Mouse (Mus musculus): ENCODE results near the gene Ptger3. TPM values are rescaled to one million over a fixed set of nuclear protein-coding genes. Genes with fewer than 3 reads are reported as not detected.

Ptger3 gene
- polyA plus RNA-seq, 1 experiment from 2014 or later, result 3.5 TPM

GRCm38 (mm10) chr3:157664486-157665041, 97.9 kb downstream of the Ptger3 start:
- H3K27me3 ChIP-seq, result no peaks in the 10 kb centered on the region
- H3K27ac ChIP-seq, result no peak overlapping the region
- no peak overlapping the region for H3K4me2 ChIP-seq (replicated peaks)
- 0 out of 2 replicates have a peak, but pooled peaks cover 3% of the 10 kb centered on the region for H3K4me1 ChIP-seq
- H3K36me3 ChIP-seq, result no peaks in the 10 kb centered on the region
- no peak overlapping the region for H3K9ac ChIP-seq
- no peak for ATAC-seq (ENCODE audit: low FRiP score, low read depth)
- H3K4me3 ChIP-seq, result no peak overlapping the region
- H3K9me3 ChIP-seq, result no peaks in the 10 kb centered on the region

GRCm38 (mm10) chr3:157665471-157665870, 98.8 kb downstream of the Ptger3 start:
- Histone ChIP-seq H3K9me3 (no peaks in the 10 kb centered on the region), H3K4me1 (0 out of 2 replicates have a peak, but pooled peaks cover 3% of the 10 kb centered on the region), H3K36me3 (no peaks in the 10 kb centered on the region), H3K4me2 (replicated peaks) (no peak overlapping the region), H3K4me3 (no peak overlapping the region), H3K27me3 (no peaks in the 10 kb centered on the region), H3K9ac (no peak overlapping the region), H3K27ac (no peak overlapping the region)
- ATAC-seq (ENCODE audit: low FRiP score, low read depth), result no peak
- 57% methylated on average over 1 of the region's 1 CpGs for WGBS

- H3K27ac ChIP-seq, result no peak overlapping the region
- H3K4me2 ChIP-seq (replicated peaks), result no peak overlapping the region
- H3K27me3 ChIP-seq, result no peaks in the 10 kb centered on the region
- H3K9me3 ChIP-seq, result no peaks in the 10 kb centered on the region
- no peak overlapping the region for H3K9ac ChIP-seq
- 65% methylated on average over 2 of the region's 2 CpGs for WGBS
- H3K4me1 ChIP-seq, result 0 out of 2 replicates have a peak, but pooled peaks cover 3% of the 10 kb centered on the region
- no peak overlapping the region for H3K4me3 ChIP-seq
- ATAC-seq (ENCODE audit: low FRiP score, low read depth), result no peak
- no peaks in the 10 kb centered on the region for H3K36me3 ChIP-seq
Observed at GRCm38 (mm10) chr3:157666142-157666541, 99.5 kb downstream of the Ptger3 start.

GRCm38 (mm10) chr3:157686105-157686504, 119.4 kb downstream of the Ptger3 start:
- no peaks in the 10 kb centered on the region for H3K27me3 ChIP-seq
- no peak overlapping the region for H3K27ac ChIP-seq
- no peaks in the 10 kb centered on the region for H3K9me3 ChIP-seq
- H3K9ac ChIP-seq, result no peak overlapping the region
- no peak overlapping the region for H3K4me3 ChIP-seq
- no peaks in the 10 kb centered on the region for H3K36me3 ChIP-seq
- no peaks in the 10 kb centered on the region for H3K4me1 ChIP-seq
- no peak overlapping the region for H3K4me2 ChIP-seq (replicated peaks)
- WGBS, result 79% methylated on average over 3 of the region's 3 CpGs
- ATAC-seq (ENCODE audit: low FRiP score, low read depth), result no peak

- no peak overlapping the region for H3K4me3 ChIP-seq
- H3K9ac ChIP-seq, result no peak overlapping the region
Observed at GRCm38 (mm10) chr3:157688419-157689162, 121.9 kb downstream of the Ptger3 start.

More at GRCm38 (mm10) chr3:157688419-157689162, 121.9 kb downstream of the Ptger3 start:
- Histone ChIP-seq H3K4me1 (no peaks in the 10 kb centered on the region), H3K4me2 (replicated peaks) (no peak overlapping the region), H3K36me3 (no peaks in the 10 kb centered on the region), H3K27me3 (no peaks in the 10 kb centered on the region), H3K27ac (no peak overlapping the region), H3K9me3 (no peaks in the 10 kb centered on the region)
- 56% methylated on average over 6 of the region's 6 CpGs for WGBS
- ATAC-seq (ENCODE audit: low FRiP score, low read depth), result no peak

MicroRNAs encoded within 50 kb of the gene (microRNA counts, 519-probe panel; counts per million panel counts)
- microRNA mmu-miR-186, result 750 counts per million, percentile 3 among the panel's probes with 10 or more counts

Small RNA genes within 50 kb of the gene (microRNA-seq; reads per million reads assigned to microRNA genes)
- 393 reads per million, percentile 68 among the genes with 10 or more reads in this experiment for gene Mir186

Other genes starting within 250 kb of the Ptger3 start
- 128 and 130 TPM in 2 replicates for gene Zranb2, start 32.7 kb upstream of the Ptger3 start, polyA plus RNA-seq (2015; fragmentation: Nextera tagmentation; extraction: Ambion mirVana)